Mouse (Mus musculus): ENCODE data around the gene 1700011M02Rik. TPM values are rescaled to one million over a fixed set of nuclear protein-coding genes. Genes with fewer than 3 reads are reported as not detected.

Gene 1700011M02Rik
- polyA plus RNA-seq, 1 experiment from 2014 or later, result not detected

Other genes starting within 250 kb of the 1700011M02Rik start
- gene Gm3880, start 221.9 kb upstream of the 1700011M02Rik start, polyA plus RNA-seq (2015; fragmentation: Nextera tagmentation; extraction: Ambion mirVana), result not detected in 2 replicates
- gene Gm9112, start 201.3 kb upstream of the 1700011M02Rik start, polyA plus RNA-seq (2015; fragmentation: Nextera tagmentation; extraction: Ambion mirVana), result not detected in 2 replicates
- gene Dmrtc1b, start 201.0 kb upstream of the 1700011M02Rik start, polyA plus RNA-seq (2015; fragmentation: Nextera tagmentation; extraction: Ambion mirVana), result not detected in 2 replicates
- gene Dmrtc1c1, start 105.9 kb upstream of the 1700011M02Rik start, polyA plus RNA-seq (2015; fragmentation: Nextera tagmentation; extraction: Ambion mirVana), result not detected in 2 replicates
- gene Dmrtc1c2, start 54.3 kb upstream of the 1700011M02Rik start, polyA plus RNA-seq (2015; fragmentation: Nextera tagmentation; extraction: Ambion mirVana), result not detected in 2 replicates
- gene 1700031F05Rik, start 40.9 kb upstream of the 1700011M02Rik start, polyA plus RNA-seq (2015; fragmentation: Nextera tagmentation; extraction: Ambion mirVana), result not detected in 2 replicates
- gene Dmrtc1a, start 218 bp upstream of the 1700011M02Rik start, polyA plus RNA-seq (2015; fragmentation: Nextera tagmentation; extraction: Ambion mirVana), result 0.84 and 1.3 TPM in 2 replicates
- gene 1700018G05Rik, start 19.5 kb downstream of the 1700011M02Rik start, polyA plus RNA-seq (2015; fragmentation: Nextera tagmentation; extraction: Ambion mirVana), result not detected in 2 replicates